Mouse (Mus musculus): ENCODE measurements at regions not wholly inside any gene's neighbourhood (a gene's known extent, or its start where the extent isn't known, plus 50 kb on each side); places are given as distances from the start of the nearest gene placed in this dataset.

- Histone ChIP-seq H3K9ac (ENCODE audit: low read depth, low read length) (no peak overlapping the region), H3K9me3 (replicated peaks; ENCODE audit: low read length) (no peaks in the 10 kb centered on the region), H3K27me3 (ENCODE audit: insufficient read depth, low read length) (no peaks in the 10 kb centered on the region), H3K36me3 (ENCODE audit: insufficient read depth, low read length) (no peaks in the 10 kb centered on the region), H3K4me1 (replicated peaks; ENCODE audit: insufficient read depth, low read length) (no peaks in the 10 kb centered on the region), H3K4me2 (ENCODE audit: low read length) (no peak overlapping the region), H3K4me3 (replicated peaks; ENCODE audit: low read depth, low read length) (no peak overlapping the region), H3K27ac (no peak overlapping the region)
- 87% methylated on average over 3 of the region's 3 CpGs for WGBS
- DNase-seq (ENCODE audit: low spot score) = no peak
- no peak for ATAC-seq (replicated peaks; ENCODE audit: low FRiP score, low read depth)
- no peak for TF ChIP-seq CTCF (IDR thresholded peaks at IDR 0.05; ENCODE audit: low read depth)
Observed at GRCm38 (mm10) chr7:74224378-74224777, 210.9 kb upstream of the St8sia2 start.

- Histone ChIP-seq H3K36me3 (ENCODE audit: insufficient read depth, low read length) (no peaks in the 10 kb centered on the region), H3K27ac (no peak overlapping the region), H3K9ac (ENCODE audit: low read depth, low read length) (no peak overlapping the region), H3K27me3 (ENCODE audit: insufficient read depth, low read length) (no peaks in the 10 kb centered on the region), H3K4me1 (replicated peaks; ENCODE audit: insufficient read depth, low read length) (no peaks in the 10 kb centered on the region), H3K4me3 (replicated peaks; ENCODE audit: low read depth, low read length) (no peak overlapping the region), H3K9me3 (replicated peaks; ENCODE audit: low read length) (no peaks in the 10 kb centered on the region), H3K4me2 (ENCODE audit: low read length) (no peak overlapping the region)
- no peak for DNase-seq (ENCODE audit: low spot score)
- peak; percentile 50 for TF ChIP-seq CTCF (IDR thresholded peaks at IDR 0.05; ENCODE audit: low read depth)
- no peak for ATAC-seq (replicated peaks; ENCODE audit: low FRiP score, low read depth)
- 40% methylated on average over 4 of the region's 4 CpGs for WGBS
Observed at GRCm38 (mm10) chr7:74200661-74201060, 187.2 kb upstream of the St8sia2 start.

- no peaks in the 10 kb centered on the region for H3K36me3 ChIP-seq (ENCODE audit: insufficient read depth, low read length)
- no peak overlapping the region for H3K9ac ChIP-seq (ENCODE audit: low read depth, low read length)
- H3K4me3 ChIP-seq (replicated peaks; ENCODE audit: low read depth, low read length) = no peak overlapping the region
- H3K4me1 ChIP-seq (replicated peaks; ENCODE audit: insufficient read depth, low read length) = no peaks in the 10 kb centered on the region
- H3K4me2 ChIP-seq (ENCODE audit: low read length) = no peak overlapping the region
- ATAC-seq (replicated peaks; ENCODE audit: low FRiP score, low read depth) (no peak), DNase-seq (ENCODE audit: low spot score) (no peak)
- WGBS = 89% methylated on average over 6 of the region's 6 CpGs
- no peaks in the 10 kb centered on the region for H3K9me3 ChIP-seq (replicated peaks; ENCODE audit: low read length)
- TF ChIP-seq CTCF (IDR thresholded peaks at IDR 0.05; ENCODE audit: low read depth) = no peak
- H3K27ac ChIP-seq = no peak overlapping the region
- no peaks in the 10 kb centered on the region for H3K27me3 ChIP-seq (ENCODE audit: insufficient read depth, low read length)
Observed at GRCm38 (mm10) chr7:74198796-74199195, 185.3 kb upstream of the St8sia2 start.

GRCm38 (mm10) chr7:74184661-74185060 is 171.2 kb upstream of the St8sia2 start:
- no peak for DNase-seq (ENCODE audit: low spot score)
- no peak overlapping the region for H3K4me3 ChIP-seq (replicated peaks; ENCODE audit: low read depth, low read length)
- no peaks in the 10 kb centered on the region for H3K27me3 ChIP-seq (ENCODE audit: insufficient read depth, low read length)
- no peak overlapping the region for H3K27ac ChIP-seq
- H3K4me1 ChIP-seq (replicated peaks; ENCODE audit: insufficient read depth, low read length) = no peaks in the 10 kb centered on the region
- no peak for ATAC-seq (replicated peaks; ENCODE audit: low FRiP score, low read depth)
- no peaks in the 10 kb centered on the region for H3K36me3 ChIP-seq (ENCODE audit: insufficient read depth, low read length)
- no peak for TF ChIP-seq CTCF (IDR thresholded peaks at IDR 0.05; ENCODE audit: low read depth)
- H3K4me2 ChIP-seq (ENCODE audit: low read length) = no peak overlapping the region
- H3K9ac ChIP-seq (ENCODE audit: low read depth, low read length) = no peak overlapping the region
- no peaks in the 10 kb centered on the region for H3K9me3 ChIP-seq (replicated peaks; ENCODE audit: low read length)

- no peak for TF ChIP-seq CTCF (IDR thresholded peaks at IDR 0.05; ENCODE audit: low read depth)
- no peak for ATAC-seq (replicated peaks; ENCODE audit: low FRiP score, low read depth)
Observed at GRCm38 (mm10) chr7:74174206-74174605, 160.7 kb upstream of the St8sia2 start.

GRCm38 (mm10) chr7:74173230-74173612 is 159.7 kb upstream of the St8sia2 start:
- no peak overlapping the region for H3K4me3 ChIP-seq (replicated peaks; ENCODE audit: low read depth, low read length)
- WGBS = 18% methylated on average over 2 of the region's 2 CpGs
- ATAC-seq (replicated peaks; ENCODE audit: low FRiP score, low read depth) (peak; percentile 46; the same call in 1 of the 2 replicates), DNase-seq (ENCODE audit: low spot score) (peak; percentile 70)
- peak overlapping the region; percentile 21; the same call in 1 of the 2 replicates for H3K4me2 ChIP-seq (ENCODE audit: low read length)
- peaks cover 11% of the 10 kb centered on the region; the same call in 1 of the 2 replicates for H3K4me1 ChIP-seq (replicated peaks; ENCODE audit: insufficient read depth, low read length)
- no peak for TF ChIP-seq CTCF (IDR thresholded peaks at IDR 0.05; ENCODE audit: low read depth)
- H3K27me3 ChIP-seq (ENCODE audit: insufficient read depth, low read length) = no peaks in the 10 kb centered on the region
- no peak overlapping the region for H3K9ac ChIP-seq (ENCODE audit: low read depth, low read length)
- no peaks in the 10 kb centered on the region for H3K9me3 ChIP-seq (replicated peaks; ENCODE audit: low read length)
- no peaks in the 10 kb centered on the region for H3K36me3 ChIP-seq (ENCODE audit: insufficient read depth, low read length)
- H3K27ac ChIP-seq = no peak overlapping the region

More at GRCm38 (mm10) chr7:74174206-74174605, 160.7 kb upstream of the St8sia2 start:
- no peaks in the 10 kb centered on the region for H3K9me3 ChIP-seq (replicated peaks; ENCODE audit: low read length)
- H3K27me3 ChIP-seq (ENCODE audit: insufficient read depth, low read length) = no peaks in the 10 kb centered on the region
- H3K4me2 ChIP-seq (ENCODE audit: low read length) = no peak overlapping the region
- no peak overlapping the region for H3K4me3 ChIP-seq (replicated peaks; ENCODE audit: low read depth, low read length)
- no peak for DNase-seq (ENCODE audit: low spot score)
- no peak overlapping the region for H3K9ac ChIP-seq (ENCODE audit: low read depth, low read length)
- H3K36me3 ChIP-seq (ENCODE audit: insufficient read depth, low read length) = no peaks in the 10 kb centered on the region
- 39% methylated on average over 5 of the region's 5 CpGs for WGBS
- H3K27ac ChIP-seq = no peak overlapping the region
- peaks cover 11% of the 10 kb centered on the region; the same call in 1 of the 2 replicates for H3K4me1 ChIP-seq (replicated peaks; ENCODE audit: insufficient read depth, low read length)
